Mouse (Mus musculus): ENCODE data around the gene Mrps36. TPM values are rescaled to one million over a fixed set of nuclear protein-coding genes. Genes with fewer than 3 reads are reported as not detected.
"Not testable (repeated sequence)": the region's sequence is repeated elsewhere in the genome, so short reads cannot be mapped to it uniquely, and the experiment has no call there.

Gene Mrps36
- polyA plus RNA-seq (2012; rRNA removed) = 33.5 and 56.1 TPM in 2 replicates
- polyA plus RNA-seq (2014; fragmentation: Nextera tagmentation; extraction: Ambion mirVana) = 135 and 150 TPM in 2 replicates

GRCm38 (mm10) chr13:100744036-100744744 lies at the start of gene Mrps36:
TSS of gene Mrps36 (minus strand) at chr13:100744659.
- WGBS (ENCODE audit: insufficient replicate concordance) = 1% methylated on average over 52 of the region's 52 CpGs
- peak within 1 kb of the TSS; percentile 84 for H3K4me2 ChIP-seq (ENCODE audit: low read depth)
- no peaks in the 10 kb centered on the region for H3K9me3 ChIP-seq (ENCODE audit: control insufficient read depth, low read length)
- peak within 1 kb of the TSS; percentile 72 to 81 for H3K4me3 ChIP-seq (ENCODE audit: insufficient read depth in 1 of 2, low read depth in 2 of 2, low read length in 2 of 2)
- DNase-seq (ENCODE audit: low read depth in 3 of 3, low spot score in 3 of 3) = peak; percentile 88 to 92 (median 90)
- H3K36me3 ChIP-seq (replicated peaks; ENCODE audit: control insufficient read depth, insufficient read depth, low read depth) = peaks cover 3% of the 10 kb centered on the region
- peak within 1 kb of the TSS; percentile 77 for H3K9ac ChIP-seq (replicated peaks)
- H3K27ac ChIP-seq = peak within 1 kb of the TSS; percentile 76
- peak; percentile 90 for ATAC-seq (ENCODE audit: insufficient read depth)
- no peaks in the 10 kb centered on the region for H3K27me3 ChIP-seq (ENCODE audit: control insufficient read depth, insufficient read depth, low read length)
- H3K4me1 ChIP-seq (replicated peaks; ENCODE audit: control insufficient read depth in 2 of 2, insufficient read depth in 2 of 2, low read length in 1 of 2) = peaks cover 13 to 40% of the 10 kb centered on the region in 2 experiments
- no peak for TF ChIP-seq EP300 (IDR thresholded peaks at IDR 0.05; ENCODE audit: low read depth)
- TF ChIP-seq CTCF (IDR thresholded peaks at IDR 0.05; ENCODE audit: low read depth) = peak; percentile 23; the same call in 1 of the 2 replicates

GRCm38 (mm10) chr13:100789083-100789482 lies 44.6 kb upstream of the Mrps36 start:
- no peak for ATAC-seq (ENCODE audit: insufficient read depth)
- Histone ChIP-seq H3K9me3 (ENCODE audit: control insufficient read depth, low read length) (no peaks in the 10 kb centered on the region), H3K4me2 (ENCODE audit: low read depth) (no peak overlapping the region), H3K36me3 (replicated peaks; ENCODE audit: control insufficient read depth, insufficient read depth, low read depth) (peaks cover 15% of the 10 kb centered on the region), H3K4me3 (ENCODE audit: insufficient read depth in 1 of 2, low read depth in 2 of 2, low read length in 2 of 2) (no peak overlapping the region), H3K9ac (replicated peaks) (no peak overlapping the region), H3K27ac (no peak overlapping the region), H3K4me1 (replicated peaks; ENCODE audit: control insufficient read depth in 2 of 2, insufficient read depth in 2 of 2, low read length in 1 of 2) (peaks cover 13 to 14% of the 10 kb centered on the region in 2 experiments), H3K27me3 (ENCODE audit: control insufficient read depth, insufficient read depth, low read length) (no peaks in the 10 kb centered on the region)
- 68% methylated on average over 3 of the region's 3 CpGs for WGBS (ENCODE audit: insufficient replicate concordance)
- no peak for DNase-seq (ENCODE audit: low read depth in 3 of 3, low spot score in 3 of 3)
- TF ChIP-seq CTCF (IDR thresholded peaks at IDR 0.05; ENCODE audit: low read depth) (no peak), EP300 (IDR thresholded peaks at IDR 0.05; ENCODE audit: low read depth) (no peak)

DNA sequence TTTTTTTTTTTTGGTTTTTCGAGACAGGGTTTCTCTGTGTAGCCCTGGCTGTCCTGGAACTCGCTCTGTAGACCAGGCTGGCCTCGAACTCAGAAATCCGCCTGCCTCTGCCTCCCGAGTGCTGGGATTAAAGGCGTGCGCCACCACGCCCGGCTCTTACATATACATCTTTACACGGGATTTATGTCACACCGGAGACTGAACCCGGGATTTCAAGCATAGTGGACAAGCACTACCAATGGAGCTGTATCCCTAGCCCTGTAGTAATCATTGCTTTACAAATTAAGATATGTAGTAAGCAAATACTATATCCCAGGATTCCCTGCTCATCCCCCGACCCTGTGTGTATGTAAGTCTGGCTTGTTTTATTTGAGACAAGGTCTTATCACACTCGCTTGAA lies 43.6 kb upstream of the Mrps36 start:
- H3K27ac ChIP-seq; H3K27me3 ChIP-seq (ENCODE audit: control insufficient read depth, insufficient read depth, low read length); H3K4me3 ChIP-seq (ENCODE audit: insufficient read depth in 1 of 2, low read depth in 2 of 2, low read length in 2 of 2); DNase-seq (ENCODE audit: low read depth in 3 of 3, low spot score in 3 of 3); ATAC-seq (ENCODE audit: insufficient read depth); H3K4me2 ChIP-seq (ENCODE audit: low read depth); H3K9ac ChIP-seq (replicated peaks); H3K9me3 ChIP-seq (ENCODE audit: control insufficient read depth, low read length): not testable (repeated sequence)
- 86% methylated on average over 11 of the region's 14 CpGs for WGBS (ENCODE audit: insufficient replicate concordance)
- Histone ChIP-seq H3K36me3 (replicated peaks; ENCODE audit: control insufficient read depth, insufficient read depth, low read depth) (peaks cover 25% of the 10 kb centered on the region), H3K4me1 (replicated peaks; ENCODE audit: control insufficient read depth in 2 of 2, insufficient read depth in 2 of 2, low read length in 1 of 2) (peaks cover 19 to 22% of the 10 kb centered on the region in 2 experiments)

DNA sequence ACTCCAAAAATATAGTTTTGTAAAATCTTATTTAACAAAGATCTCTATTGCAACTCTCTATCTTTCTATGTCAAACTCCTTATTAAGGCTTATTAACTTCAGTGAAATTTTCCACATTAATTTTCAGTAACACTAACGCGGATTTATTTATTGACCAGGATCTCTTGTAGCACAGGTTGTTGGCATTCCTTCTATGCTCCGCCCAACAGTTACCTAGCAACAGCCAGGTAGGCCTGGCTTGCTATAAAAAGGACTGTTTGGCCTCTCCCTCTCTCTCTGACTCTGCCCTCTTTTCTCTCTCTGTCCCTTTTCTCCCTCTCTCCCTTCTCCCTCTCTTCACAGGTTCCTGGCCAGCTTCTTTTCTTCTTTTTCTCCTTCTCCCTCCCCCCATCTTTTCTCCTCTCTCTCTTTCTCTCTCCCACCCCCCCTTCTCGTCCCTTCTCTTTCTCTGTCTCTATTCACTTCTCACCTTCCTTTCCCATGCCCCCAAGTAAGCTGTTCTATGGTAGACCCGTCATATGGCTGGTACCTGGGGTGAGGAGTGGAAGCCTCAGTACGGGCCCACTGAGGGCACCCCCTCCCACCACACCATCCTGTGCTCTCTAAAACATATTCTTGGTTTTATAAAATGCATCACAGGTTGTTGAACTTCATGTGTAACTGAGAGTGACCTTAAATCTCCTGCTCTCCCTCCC lies 43.0 kb upstream of the Mrps36 start:
- Histone ChIP-seq H3K27me3 (ENCODE audit: control insufficient read depth, insufficient read depth, low read length) (no peaks in the 10 kb centered on the region), H3K9me3 (ENCODE audit: control insufficient read depth, low read length) (no peaks in the 10 kb centered on the region), H3K4me3 (ENCODE audit: insufficient read depth in 1 of 2, low read depth in 2 of 2, low read length in 2 of 2) (no peak overlapping the region), H3K4me1 (replicated peaks; ENCODE audit: control insufficient read depth in 2 of 2, insufficient read depth in 2 of 2, low read length in 1 of 2) (peaks cover 19 to 23% of the 10 kb centered on the region in 2 experiments), H3K27ac (no peak overlapping the region), H3K36me3 (replicated peaks; ENCODE audit: control insufficient read depth, insufficient read depth, low read depth) (peaks cover 31% of the 10 kb centered on the region), H3K4me2 (ENCODE audit: low read depth) (no peak overlapping the region), H3K9ac (replicated peaks) (no peak overlapping the region)
- no peak for ATAC-seq (ENCODE audit: insufficient read depth)
- DNase-seq (ENCODE audit: low read depth in 3 of 3, low spot score in 3 of 3) = no peak
- 77% methylated on average over 6 of the region's 6 CpGs for WGBS (ENCODE audit: insufficient replicate concordance)
- TF ChIP-seq EP300 (IDR thresholded peaks at IDR 0.05; ENCODE audit: low read depth) (no peak), CTCF (IDR thresholded peaks at IDR 0.05; ENCODE audit: low read depth) (no peak)

GRCm38 (mm10) chr13:100786414-100786867 lies 42.0 kb upstream of the Mrps36 start, which contains the start of gene Ccnb1:
TSS of gene Ccnb1 (minus strand) at chr13:100786570.
- Histone ChIP-seq H3K27ac (peak within 1 kb of the TSS; percentile 83), H3K4me3 (ENCODE audit: insufficient read depth in 1 of 2, low read depth in 2 of 2, low read length in 2 of 2) (peak within 1 kb of the TSS; percentile 99 to 100), H3K4me2 (ENCODE audit: low read depth) (peak within 1 kb of the TSS; percentile 96), H3K36me3 (replicated peaks; ENCODE audit: control insufficient read depth, insufficient read depth, low read depth) (peaks cover 41% of the 10 kb centered on the region), H3K27me3 (ENCODE audit: control insufficient read depth, insufficient read depth, low read length) (no peaks in the 10 kb centered on the region), H3K4me1 (replicated peaks; ENCODE audit: control insufficient read depth in 2 of 2, insufficient read depth in 2 of 2, low read length in 1 of 2) (peaks cover 19 to 25% of the 10 kb centered on the region in 2 experiments), H3K9me3 (ENCODE audit: control insufficient read depth, low read length) (no peaks in the 10 kb centered on the region), H3K9ac (replicated peaks) (peak within 1 kb of the TSS; percentile 100)
- peak; percentile 93 to 95 (median 94) for DNase-seq (ENCODE audit: low read depth in 3 of 3, low spot score in 3 of 3)
- peak; percentile 99 for ATAC-seq (ENCODE audit: insufficient read depth)
- TF ChIP-seq CTCF (IDR thresholded peaks at IDR 0.05; ENCODE audit: low read depth) (peak; percentile 81), EP300 (IDR thresholded peaks at IDR 0.05; ENCODE audit: low read depth) (0 out of 2 replicates have a peak, but pooled peaks have one; percentile 19)
- under 1% methylated on average over 35 of the region's 35 CpGs for WGBS (ENCODE audit: insufficient replicate concordance)
